Mouse (Mus musculus): ENCODE measurements around the gene Edaradd. TPM values are rescaled to one million over a fixed set of nuclear protein-coding genes. Genes with fewer than 3 reads are reported as not detected.

Gene Edaradd
- polyA plus RNA-seq, 2 experiments from 2014 or later: 1.5 to 1.6 TPM

DNA sequence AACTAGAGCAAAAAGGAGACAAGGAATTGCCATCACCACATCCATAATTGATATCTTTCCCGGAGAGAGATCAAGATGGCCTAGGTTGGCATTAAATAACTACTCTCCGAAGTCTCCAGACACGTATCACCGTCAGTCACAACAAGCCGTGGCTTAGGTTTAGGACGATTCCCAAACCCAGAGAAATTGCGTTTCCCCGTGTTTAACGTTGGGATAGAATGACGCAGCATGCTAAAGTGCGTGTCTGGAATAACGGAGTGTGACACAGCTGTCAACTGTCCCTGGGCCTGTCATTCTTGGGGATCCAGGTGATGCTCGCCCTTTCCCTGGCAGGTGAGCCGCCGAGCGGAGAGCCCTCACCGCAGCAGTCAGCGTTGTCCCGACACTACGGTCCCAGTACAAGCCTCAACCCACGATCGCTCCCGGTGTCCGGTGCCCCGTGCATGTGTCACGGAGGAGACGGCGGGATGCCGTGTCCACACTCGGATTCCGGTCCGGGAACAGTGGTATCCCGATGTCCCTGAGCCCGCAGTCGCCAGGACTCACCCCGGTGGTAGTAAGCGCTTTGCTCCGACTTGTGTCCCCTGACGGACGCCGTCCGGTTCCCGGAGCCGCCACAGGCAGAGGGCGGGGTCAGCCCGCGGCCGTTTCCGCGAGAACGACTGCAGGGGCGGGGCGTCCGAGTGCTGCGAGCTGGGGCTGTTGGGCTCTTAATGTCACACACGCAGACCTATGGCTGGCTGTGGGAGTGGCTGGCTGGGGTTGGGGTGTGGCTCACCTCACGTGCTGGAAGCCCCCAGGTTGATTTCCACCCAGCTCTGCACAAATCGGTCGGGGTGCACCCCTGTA lies 59.1 kb downstream of the Edaradd start:
- ATAC-seq: peak; percentile 84

DNA sequence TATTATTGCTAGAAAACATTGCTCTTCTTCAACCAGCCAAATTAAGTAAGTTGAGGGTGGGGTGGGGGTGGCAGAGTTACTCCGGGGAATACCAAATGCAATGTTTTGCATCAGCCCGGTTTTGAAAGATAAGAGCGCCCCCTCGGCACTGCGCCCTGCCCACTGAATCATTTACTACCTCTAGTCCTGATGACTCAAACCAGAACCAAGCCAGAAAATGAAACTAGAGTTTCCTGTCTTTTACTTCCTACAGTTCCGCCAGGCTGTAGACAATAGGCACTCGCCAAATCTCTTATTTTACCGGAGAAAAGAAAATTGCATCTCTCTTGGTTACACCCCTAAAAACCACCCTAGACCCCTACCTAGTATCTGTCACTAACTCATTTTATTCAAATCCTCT lies 59.8 kb downstream of the Edaradd start:
- peak; percentile 80 for ATAC-seq

- ATAC-seq: no peak
Measured at GRCm38 (mm10) chr13:12456711-12457110, 63.5 kb downstream of the Edaradd start.

GRCm38 (mm10) chr13:12454686-12455390 lies 65.4 kb downstream of the Edaradd start:
- no peak for ATAC-seq

GRCm38 (mm10) chr13:12453150-12453549 lies 67.1 kb downstream of the Edaradd start:
- ATAC-seq: no peak

GRCm38 (mm10) chr13:12442008-12442587 lies 78.1 kb downstream of the Edaradd start:
- no peak for ATAC-seq

DNA sequence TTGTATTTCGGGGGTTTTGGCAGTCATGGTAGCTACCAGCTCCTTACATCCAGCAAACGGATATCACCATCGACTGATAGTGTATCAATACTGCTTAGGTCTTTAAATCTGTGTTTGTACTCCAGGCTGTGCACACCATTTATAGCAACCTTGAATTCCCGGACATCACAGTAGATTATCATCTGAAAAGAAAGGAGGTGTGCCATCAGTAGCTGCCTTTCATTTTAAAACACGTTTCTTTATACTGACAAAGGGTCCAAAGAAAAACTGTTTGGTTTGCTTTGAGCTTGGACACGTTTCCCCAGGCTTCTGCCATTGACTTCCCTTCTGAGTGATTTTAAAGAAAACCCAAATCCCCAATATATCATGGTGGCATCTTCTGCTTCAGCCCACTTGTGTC lies 79.4 kb downstream of the Edaradd start:
- no peak for ATAC-seq

DNA sequence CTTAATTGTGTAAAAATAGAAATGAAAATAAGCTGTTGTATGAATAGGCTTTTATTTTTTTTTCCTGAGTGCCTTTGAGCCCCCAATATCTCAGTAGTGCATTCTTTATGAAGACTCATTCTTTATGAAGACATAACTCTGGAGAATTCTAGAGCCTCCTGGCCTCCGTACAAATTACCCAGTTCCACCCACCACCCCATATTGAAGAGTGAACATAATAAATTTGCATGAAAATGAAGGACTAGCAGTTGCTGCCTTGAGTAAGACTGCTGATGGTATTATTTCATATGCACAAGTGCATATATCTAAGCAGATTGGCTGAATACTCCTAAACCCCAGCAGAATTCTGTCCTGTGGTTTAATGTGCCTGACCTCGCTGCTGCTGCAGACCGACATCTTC lies 80.7 kb downstream of the Edaradd start:
- ATAC-seq: no peak

GRCm38 (mm10) chr13:12433843-12434242 lies 86.4 kb downstream of the Edaradd start:
- no peak for ATAC-seq

GRCm38 (mm10) chr13:12428556-12428955 lies 91.7 kb downstream of the Edaradd start:
- no peak for ATAC-seq

Other genes starting within 250 kb of the Edaradd start
- 10 to 100 TPM; 10.1 to 11.9 TPM for gene Actn2, start 179.7 kb downstream of the Edaradd start, polyA plus RNA-seq (2017; shearing (Covaris generic))
- 10 to 100 TPM; 23.6 to 37.5 TPM for gene Heatr1, start 125.4 kb downstream of the Edaradd start, polyA plus RNA-seq (2017; shearing (Covaris generic))
- gene Lgals8, start 55.5 kb downstream of the Edaradd start, polyA plus RNA-seq (2017; shearing (Covaris generic)): 100 to 1,000 TPM in 1 of 2 experiments, 10 to 100 TPM in 1; 95.6 to 112 TPM
- 1 to 10 TPM; 5.3 to 6.5 TPM for gene Ero1lb, start 45.4 kb upstream of the Edaradd start, polyA plus RNA-seq (2017; shearing (Covaris generic))

Data from CD4-positive, CD25-positive, alpha-beta regulatory T cell, adult 4 months (primary cell).